Mouse (Mus musculus) Patski (cell line): ENCODE results near the gene Cpd. TPM values are rescaled to one million over a fixed set of nuclear protein-coding genes. Genes with fewer than 3 reads are reported as not detected.
"Not testable (repeated sequence)": the region's sequence is repeated elsewhere in the genome, so short reads cannot be mapped to it uniquely, and the experiment has no call there.

Experiments
- ATAC-seq: fragments of 100-300 bp; one replicate; pipeline ENCODE4 v1.8.0; 2021
- CTCF ChIA-PET: fragments of 350-600 bp; sonication (Branson Sonifier 250); formaldehyde crosslinking; loops from one replicate; lab custom pipeline; 2022; ENCODE audit warnings: inconsistent platforms; lab: Charles Lee
- POLR2A ChIA-PET: fragments of 350-600 bp; sonication (Branson Sonifier 250); formaldehyde crosslinking; loops from one replicate; lab custom pipeline; 2022; ENCODE audit warnings: antibody characterized with exemption, inconsistent platforms; lab: Charles Lee
- DNase-seq: peaks from one replicate; pipeline ENCODE4 v3.0.0-alpha.2; 2011; ENCODE audit warnings: low read depth, low spot score
- H3K27me3 ChIP-seq: fragments of 371-371 bp; one replicate; pipeline ENCODE4 v1.5.1; 2021
- CTCF ChIP-seq: fragments of 100-300 bp; IDR thresholded peaks from one replicate; pipeline ENCODE4 v1.5.1; 2021
- in situ Hi-C: fragments of 300-500 bp; cut with MboI; formaldehyde crosslinking; loops from 3 replicates; pipeline ENCODE4 v1.11.1; 2018; ENCODE audit warnings: low pct_unique_long_range_greater_than_20kb, mixed read lengths
- polyA plus RNA-seq: library from polyadenylated mRNA; unstranded; gene quantifications from one replicate; pipeline ENCODE4 v1.2.3, GENCODE M21; 2021

Cpd gene
- polyA plus RNA-seq, 1 experiment from 2014 or later = 125 TPM

DNA sequence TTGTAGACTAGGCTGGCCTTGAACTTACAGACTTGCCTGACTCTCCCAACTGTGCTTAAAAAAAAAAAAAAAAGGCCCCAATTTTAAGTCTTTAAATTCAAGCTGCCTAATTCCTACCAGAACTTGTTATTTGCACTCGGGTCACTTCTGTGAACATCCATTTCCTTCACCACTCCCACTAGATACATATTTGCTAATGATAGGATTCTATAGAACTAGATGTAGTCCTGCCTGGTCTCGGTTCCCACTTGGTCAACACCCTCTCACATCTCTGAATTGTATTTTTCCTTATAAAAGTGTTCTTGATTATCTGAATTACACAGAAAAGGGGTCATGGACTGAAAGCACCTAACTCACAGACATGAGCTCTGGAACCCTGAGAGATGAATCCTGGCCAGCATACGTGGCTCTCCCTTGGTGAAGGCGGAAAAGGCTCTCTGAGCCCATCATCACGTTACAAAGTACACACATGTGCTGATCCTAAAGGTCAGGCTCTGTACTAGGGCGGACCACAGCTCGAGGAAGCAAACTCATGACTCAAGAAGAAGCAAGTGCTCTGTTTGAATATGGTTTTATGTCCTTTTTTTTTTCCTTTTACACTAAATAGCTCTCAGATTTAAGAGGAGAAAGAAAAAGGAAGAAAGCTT, 22.5 kb downstream of the Cpd start:
- CTCF ChIA-PET = interaction anchor here (1.1 to 2.5 kb wide), 2 partner anchors 11 to 20 kb away, joined by 3 to 13 read pairs; no protein-coding TSS in a partner anchor
- no peak for TF ChIP-seq CTCF
- in situ Hi-C loops = no loop called here
- POLR2A ChIA-PET = interaction anchor here (0.6 kb wide), 1 partner anchor 21 kb away, joined by 3 read pairs; no protein-coding TSS in a partner anchor
- H3K27me3 ChIP-seq = no peaks in the 10 kb centered on the region
- no peak for ATAC-seq
- no peak for DNase-seq

DNA sequence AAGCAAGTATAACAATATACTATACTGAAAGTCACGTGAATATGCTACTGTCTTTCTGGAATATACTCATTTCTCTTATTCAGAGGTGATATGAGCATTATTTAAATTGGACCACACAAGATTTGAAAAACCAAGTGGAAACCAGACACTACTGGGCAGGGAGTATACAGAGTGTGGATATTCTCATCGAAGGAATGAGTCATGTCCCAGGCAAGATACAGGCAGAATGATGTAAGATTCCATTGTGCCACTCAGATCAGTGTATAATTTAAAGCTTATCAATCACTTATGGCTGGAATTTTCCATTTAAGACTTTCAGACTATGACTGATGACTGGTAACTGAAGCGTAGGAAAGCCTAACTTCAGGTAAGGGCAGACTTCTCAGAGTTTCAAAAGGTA, 23.2 kb downstream of the Cpd start:
- in situ Hi-C loops = no loop called here
- no peaks in the 10 kb centered on the region for H3K27me3 ChIP-seq
- ATAC-seq = no peak
- ChIA-PET CTCF (no interaction called here), POLR2A (no interaction called here)
- TF ChIP-seq CTCF = no peak
- no peak for DNase-seq

DNA sequence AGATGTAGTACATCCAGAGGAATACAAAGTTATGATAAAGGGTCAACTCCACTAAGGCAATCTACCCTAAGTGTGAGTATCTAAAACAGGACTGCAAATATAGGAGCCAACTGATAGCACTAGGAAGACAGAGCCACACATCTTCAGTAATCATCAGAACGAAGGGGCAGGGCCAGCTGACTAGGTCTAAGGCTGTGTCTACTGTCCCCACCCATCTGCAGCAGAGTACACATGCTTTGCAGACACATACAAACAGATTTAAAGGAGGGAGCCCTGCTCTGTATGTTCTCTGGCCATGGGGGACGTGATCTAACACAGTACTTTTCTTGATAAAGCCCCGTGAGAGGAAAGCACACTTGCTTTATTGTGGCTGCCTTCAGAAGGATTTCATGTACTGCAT, 25.5 kb downstream of the Cpd start:
- CTCF ChIA-PET = interaction anchor here (1.4 kb wide), 1 partner anchor 14 kb away, joined by 5 read pairs; no protein-coding TSS in a partner anchor
- TF ChIP-seq CTCF = no peak
- in situ Hi-C loops = no loop called here
- DNase-seq (no peak), ATAC-seq (no peak)
- POLR2A ChIA-PET = interaction anchor here (0.7 kb wide), 1 partner anchor 495 kb away, joined by 3 read pairs; no protein-coding TSS in a partner anchor
- no peaks in the 10 kb centered on the region for H3K27me3 ChIP-seq

DNA sequence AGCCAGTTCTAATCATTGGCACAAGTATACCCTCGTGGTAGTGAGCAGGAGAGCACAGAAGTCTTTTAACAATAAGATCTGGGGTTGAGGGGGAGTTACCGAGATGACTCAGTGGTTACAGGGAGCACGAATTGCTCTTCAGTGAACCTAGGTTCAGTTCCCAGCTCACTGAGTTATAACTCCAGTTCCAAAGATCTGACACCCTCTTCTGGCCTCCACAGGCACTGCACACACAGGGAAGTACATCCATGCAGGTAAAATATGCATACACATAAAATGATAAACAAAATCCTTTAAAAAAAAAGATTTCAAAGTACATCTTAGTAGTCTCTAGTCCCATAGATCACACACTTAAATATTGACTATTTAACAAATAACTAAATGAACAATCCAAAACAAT, 29.2 kb downstream of the Cpd start:
- in situ Hi-C loops = no loop called here
- CTCF ChIA-PET = interaction anchor here (0.9 kb wide), 1 partner anchor 25 kb away, joined by 3 read pairs; no protein-coding TSS in a partner anchor
- POLR2A ChIA-PET = no interaction called here

DNA sequence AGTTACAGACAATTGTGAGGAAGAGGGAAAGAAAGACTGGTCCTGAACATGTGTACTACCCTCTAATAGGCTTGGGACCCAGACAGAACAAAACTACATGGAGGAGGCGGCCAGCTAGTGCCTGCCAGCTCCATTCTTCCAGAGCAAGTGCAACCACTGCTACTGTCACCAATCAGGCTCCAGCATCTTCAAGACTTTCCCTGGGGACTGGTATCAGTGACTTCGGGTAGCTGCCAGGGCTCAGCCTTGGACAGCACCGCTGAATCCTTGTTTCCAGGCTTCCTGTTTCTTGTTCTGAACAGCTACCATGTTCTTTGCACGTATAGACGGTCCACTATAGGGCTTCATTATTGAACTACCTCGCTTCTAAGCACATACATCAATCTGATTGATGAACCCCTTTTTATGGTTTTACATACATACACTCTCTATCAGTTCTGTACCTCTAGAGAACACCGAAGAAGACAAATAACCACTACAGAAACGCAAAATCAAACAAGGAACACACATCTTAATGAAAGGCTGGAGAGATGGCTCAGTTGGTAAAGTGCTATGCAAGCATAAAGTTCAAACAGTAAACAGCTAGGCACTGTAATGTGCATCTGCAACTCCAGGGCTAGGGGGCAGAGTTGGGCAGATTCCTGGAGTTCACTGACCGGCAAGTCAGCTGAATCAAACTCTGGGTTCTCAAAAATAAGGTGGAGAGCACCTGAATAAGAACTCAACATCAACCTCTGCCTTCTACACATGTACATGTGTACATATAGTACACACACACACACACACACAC, 35.9 kb downstream of the Cpd start:
- peak; percentile 77 for TF ChIP-seq CTCF
- ATAC-seq (no peak), DNase-seq (no peak)
- CTCF ChIA-PET = interaction anchor here (0.7 to 3.3 kb wide), 10 partner anchors 8 to 86 kb away, joined by 3 to 17 read pairs (median 4); partner anchors contain the start of gene Cpd
- POLR2A ChIA-PET = no interaction called here
- in situ Hi-C loops = no loop called here
- no peaks in the 10 kb centered on the region for H3K27me3 ChIP-seq

More for the DNA sequence above, 29.2 kb downstream of the Cpd start:
- H3K27me3 ChIP-seq = no peaks in the 10 kb centered on the region
- no peak for DNase-seq
- TF ChIP-seq CTCF = peak; percentile 34
- no peak for ATAC-seq

DNA sequence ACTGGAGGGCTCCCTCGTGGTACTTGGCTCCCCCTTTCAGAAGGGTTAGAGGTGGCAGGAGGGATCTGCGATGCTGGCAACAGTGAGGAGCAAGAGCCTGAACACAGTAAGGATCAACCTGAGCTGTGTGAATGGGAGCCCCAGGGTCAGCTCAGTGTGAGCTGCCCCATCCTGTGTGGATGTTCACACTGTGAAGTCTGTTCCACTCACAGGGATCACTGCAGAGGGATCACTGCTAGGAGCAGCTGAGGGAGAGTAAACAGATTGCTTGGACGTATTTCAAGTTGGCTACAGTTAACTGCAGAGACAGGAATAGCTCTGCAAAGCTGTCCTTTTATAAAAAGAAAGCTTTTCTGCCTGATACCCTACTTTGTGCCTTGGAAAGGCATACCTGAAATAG, 37.4 kb downstream of the Cpd start:
- no peak for DNase-seq
- ChIA-PET POLR2A (no interaction called here), CTCF (interaction anchor here (1.4 to 2.5 kb wide), 3 partner anchors 12 to 85 kb away, joined by 3 to 9 read pairs (median 5); no protein-coding TSS in a partner anchor)
- in situ Hi-C loops = no loop called here
- TF ChIP-seq CTCF = no peak
- no peak for ATAC-seq
- H3K27me3 ChIP-seq = no peaks in the 10 kb centered on the region

DNA sequence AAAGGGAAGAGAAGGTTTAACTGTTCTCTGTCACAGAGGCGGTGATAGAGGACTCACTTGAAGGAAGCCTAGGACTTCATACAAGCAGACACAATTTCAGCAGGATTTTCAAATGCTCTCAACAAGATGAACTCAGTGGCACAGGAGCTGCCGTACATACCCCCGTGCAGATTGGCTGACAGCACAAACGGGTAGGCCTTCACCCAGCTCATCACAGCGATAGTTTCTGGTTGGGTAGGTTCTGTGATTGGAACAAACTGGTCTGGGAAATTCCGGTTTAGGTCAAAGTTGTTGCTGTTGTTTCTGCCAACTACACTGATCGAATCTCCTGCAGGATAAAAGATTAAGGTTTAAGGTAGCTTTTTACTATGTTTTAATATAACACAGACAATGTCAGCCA, 38.3 kb downstream of the Cpd start:
- H3K27me3 ChIP-seq = no peaks in the 10 kb centered on the region
- ChIA-PET CTCF (interaction anchor here (1.4 to 1.8 kb wide), 2 partner anchors 41 to 86 kb away, joined by 3 to 5 read pairs; no protein-coding TSS in a partner anchor), POLR2A (no interaction called here)
- no peak for DNase-seq
- TF ChIP-seq CTCF = no peak
- ATAC-seq = no peak
- in situ Hi-C loops = no loop called here

DNA sequence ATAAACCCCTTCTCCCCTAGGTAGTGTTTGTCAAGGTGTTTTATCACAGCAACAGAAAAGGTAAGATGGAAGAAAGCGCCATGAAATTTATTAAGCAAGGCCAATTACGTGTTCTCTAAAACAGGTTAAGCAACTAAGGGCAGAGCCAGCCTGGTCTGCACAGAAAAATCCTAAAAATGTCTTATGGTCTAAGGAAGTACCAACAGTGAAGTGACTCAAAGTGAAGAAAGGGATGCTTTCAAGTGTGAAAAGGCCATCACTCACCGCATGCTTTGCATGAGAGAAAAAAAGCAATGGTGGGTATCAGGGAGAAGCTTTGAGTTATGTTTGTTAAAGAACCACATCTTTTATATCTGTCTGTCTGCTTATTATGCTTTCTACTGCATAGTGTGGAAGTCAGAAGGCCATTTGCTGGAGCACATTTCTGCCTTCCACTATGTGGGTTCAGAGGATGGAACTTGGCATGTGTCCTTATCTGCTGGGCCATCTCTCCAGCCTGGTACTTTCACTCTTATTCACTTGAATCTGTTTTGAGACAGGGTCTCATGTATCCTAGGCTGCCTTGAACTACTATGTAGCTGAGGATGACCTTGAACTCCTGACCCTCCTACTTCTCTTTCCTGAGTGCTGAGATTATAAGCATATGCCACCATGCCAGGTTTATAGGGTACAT, 39.7 kb downstream of the Cpd start:
- CTCF ChIA-PET = interaction anchor here (0.7 to 1.5 kb wide), 3 partner anchors 37 to 84 kb away, joined by 3 read pairs; no protein-coding TSS in a partner anchor
- no peaks in the 10 kb centered on the region for H3K27me3 ChIP-seq
- in situ Hi-C loops = no loop called here
- POLR2A ChIA-PET = no interaction called here
- ATAC-seq (no peak), DNase-seq (no peak)
- TF ChIP-seq CTCF = no peak

DNA sequence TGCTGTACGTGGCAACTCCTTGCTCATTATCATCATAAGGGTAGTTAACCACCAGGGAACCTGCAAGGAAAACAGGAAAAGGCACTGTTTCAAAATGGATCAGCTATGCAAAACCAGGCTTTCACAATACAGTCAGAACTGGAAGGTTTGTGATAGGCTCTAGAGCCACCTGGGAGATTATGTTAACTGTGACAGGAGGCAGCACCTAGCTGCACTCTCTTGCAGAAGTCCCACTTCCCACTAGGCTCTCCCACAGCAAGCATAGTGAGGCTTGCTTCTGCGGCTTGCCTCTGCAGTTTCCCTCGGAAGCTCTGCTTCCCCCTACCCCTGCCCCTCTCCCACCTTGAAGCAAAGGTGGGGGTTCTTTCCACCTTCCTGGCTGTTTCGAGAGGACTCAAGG, 40.8 kb downstream of the Cpd start:
- no peaks in the 10 kb centered on the region for H3K27me3 ChIP-seq
- ChIA-PET POLR2A (no interaction called here), CTCF (interaction anchor here (1.3 to 1.5 kb wide), 2 partner anchors 9 to 85 kb away, joined by 3 read pairs; no protein-coding TSS in a partner anchor)
- in situ Hi-C loops = no loop called here
- ATAC-seq = no peak
- TF ChIP-seq CTCF = no peak
- no peak for DNase-seq

DNA sequence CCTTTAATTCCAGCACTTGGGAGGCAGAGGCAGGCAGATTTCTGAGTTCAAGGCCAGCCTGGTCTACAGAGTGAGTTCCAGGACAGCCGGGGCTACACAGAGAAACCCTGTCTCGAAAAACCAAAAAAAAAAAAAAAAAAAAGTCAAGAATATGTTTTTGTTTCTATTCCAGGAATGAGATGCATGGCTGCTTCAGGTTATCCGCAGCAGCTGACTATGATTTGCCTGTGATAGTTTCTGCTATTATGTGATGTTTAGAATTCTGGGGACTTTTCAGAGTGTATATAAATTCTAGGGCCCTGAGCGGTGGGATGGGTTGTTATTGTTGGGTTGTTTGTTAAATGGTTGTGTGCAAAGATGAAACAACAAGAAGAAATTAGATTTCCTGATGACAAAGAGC, 41.7 kb downstream of the Cpd start:
- ATAC-seq, in situ Hi-C loops, POLR2A ChIA-PET, CTCF ChIA-PET, DNase-seq, H3K27me3 ChIP-seq: not testable (repeated sequence)
